Mouse (Mus musculus) intestine, embryonic 16.5 days (tissue): ENCODE measurements around the gene Cdk12. TPM values are rescaled to one million over a fixed set of nuclear protein-coding genes. Genes with fewer than 3 reads are reported as not detected.
"Not testable (repeated sequence)": the region's sequence is repeated elsewhere in the genome, so short reads cannot be mapped to it uniquely, and the experiment has no call there.

Experiments used
- ATAC-seq: fragments of 200-750 bp; cut with Nextera tagmentation; 2 replicates; pipeline ENCODE4 v1.8.0; 2017; ENCODE audit warnings: moderate TSS enrichment, moderate library complexity
- H3K27ac ChIP-seq: fragments of 300-500 bp; sonication (generic); 2 replicates; pipeline ENCODE4 v1.5.1; 2014; ENCODE audit warnings: mild to moderate bottlenecking, low read length
- H3K27me3 ChIP-seq: fragments of 300-500 bp; sonication (generic); replicated peaks from 2 replicates; pipeline ENCODE4 v1.6.1; 2014; ENCODE audit warnings: low read length, control low read depth, mixed read lengths; ENCODE audit not compliant: control insufficient read depth, insufficient read depth
- H3K36me3 ChIP-seq: fragments of 300-500 bp; sonication (generic); 2 replicates; pipeline ENCODE4 v1.6.1; 2014; ENCODE audit warnings: low read length, control low read depth; ENCODE audit not compliant: control insufficient read depth, insufficient read depth
- H3K4me1 ChIP-seq: fragments of 300-500 bp; sonication (generic); 2 replicates; pipeline ENCODE4 v1.6.1; 2014; ENCODE audit warnings: low read length, control low read depth, mixed read lengths; ENCODE audit not compliant: control insufficient read depth, insufficient read depth
- H3K4me2 ChIP-seq: fragments of 300-500 bp; sonication (generic); 2 replicates; pipeline ENCODE4 v1.6.1; 2014; ENCODE audit warnings: low read depth, low read length, control low read depth
- H3K4me3 ChIP-seq: fragments of 300-500 bp; sonication (generic); 2 replicates; pipeline ENCODE4 v1.5.1; 2014; ENCODE audit warnings: mild to moderate bottlenecking, low read length
- H3K9ac ChIP-seq: fragments of 300-500 bp; sonication (generic); 2 replicates; pipeline ENCODE4 v1.6.1; 2014; ENCODE audit warnings: low read depth, low read length
- H3K9me3 ChIP-seq: fragments of 300-500 bp; sonication (generic); 2 replicates; pipeline ENCODE4 v1.6.1; 2016; ENCODE audit warnings: low read length, control low read depth; ENCODE audit not compliant: control insufficient read depth
- WGBS: fragments of 180-500 bp; shearing (Covaris S2); extraction: QIAGEN DNeasy Blood & Tissue Kit; methylation state at CpG from one replicate; pipeline ENCODE4 v1.1.7; 2014; 5-methylcytosine and 5-hydroxymethylcytosine counted together
- polyA plus RNA-seq: library from polyadenylated mRNA; unstranded; fragments of >200 nt; fragmentation: Nextera tagmentation; extraction: Ambion mirVana; gene quantifications from 2 replicates; pipeline ENCODE4 v1.2.1, GENCODE M21; 2015

Cdk12 gene
- polyA plus RNA-seq, 1 experiment from 2014 or later: 6.2 TPM

DNA sequence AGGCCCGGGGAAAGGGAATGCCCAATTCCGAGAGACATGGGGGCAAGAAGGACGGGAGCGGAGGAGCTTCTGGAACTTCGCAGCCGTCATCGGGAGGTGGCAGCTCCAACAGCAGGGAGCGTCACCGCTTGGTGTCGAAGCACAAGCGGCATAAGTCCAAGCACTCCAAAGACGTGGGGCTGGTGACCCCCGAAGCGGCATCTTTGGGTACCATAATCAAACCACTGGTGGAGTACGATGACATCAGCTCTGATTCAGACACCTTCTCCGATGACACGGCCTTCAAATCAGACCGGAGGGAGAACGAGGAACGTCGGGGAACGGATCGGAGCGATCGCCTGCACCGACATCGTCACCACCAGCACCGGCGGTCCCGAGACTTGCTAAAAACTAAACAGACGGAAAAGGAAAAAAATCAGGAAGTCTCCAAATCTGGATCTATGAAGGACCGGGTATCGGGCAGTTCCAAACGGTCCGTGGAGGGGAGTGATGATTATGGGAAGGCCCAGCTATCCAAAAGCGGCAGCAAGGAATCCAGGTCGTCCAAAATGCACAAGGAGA is 572 bp downstream of the Cdk12 start:
- peaks cover 11% of the 10 kb centered on the region; the same call in 1 of the 2 replicates for H3K4me1 ChIP-seq
- H3K4me3 ChIP-seq: peak overlapping the region; percentile 94
- ATAC-seq: peak; percentile 54
- H3K9me3 ChIP-seq: no peaks in the 10 kb centered on the region
- peak overlapping the region; percentile 100 for H3K27ac ChIP-seq
- under 1% methylated on average over 37 of the region's 37 CpGs for WGBS
- H3K27me3 ChIP-seq: no peaks in the 10 kb centered on the region
- H3K4me2 ChIP-seq: peak overlapping the region; percentile 79
- peak overlapping the region; percentile 100 for H3K9ac ChIP-seq
- no peaks in the 10 kb centered on the region for H3K36me3 ChIP-seq

DNA sequence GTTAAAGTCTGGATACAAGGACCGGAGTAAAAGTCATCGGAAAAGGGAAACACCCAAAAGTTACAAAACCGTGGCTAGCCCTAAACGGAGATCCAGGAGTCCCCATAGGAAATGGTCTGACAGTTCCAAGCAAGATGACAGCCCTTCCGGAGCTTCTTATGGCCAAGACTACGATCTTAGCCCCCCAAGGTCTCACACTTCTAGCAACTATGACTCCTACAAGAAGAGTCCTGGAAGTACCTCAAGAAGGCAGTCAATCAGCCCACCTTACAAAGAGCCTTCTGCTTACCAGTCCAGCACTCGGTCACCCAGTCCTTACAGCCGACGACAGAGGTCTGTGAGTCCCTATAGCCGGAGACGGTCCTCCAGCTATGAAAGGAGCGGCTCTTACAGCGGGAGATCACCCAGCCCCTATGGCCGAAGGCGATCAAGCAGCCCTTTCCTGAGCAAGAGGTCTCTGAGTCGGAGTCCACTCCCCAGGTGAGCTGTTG is 1.1 kb downstream of the Cdk12 start:
- no peak for ATAC-seq
- H3K36me3 ChIP-seq: no peaks in the 10 kb centered on the region
- H3K27me3 ChIP-seq: no peaks in the 10 kb centered on the region
- H3K9ac ChIP-seq: peak overlapping the region; percentile 100
- 0% methylated on average over 16 of the region's 16 CpGs for WGBS
- peak overlapping the region; percentile 94 for H3K4me3 ChIP-seq
- H3K9me3 ChIP-seq: no peaks in the 10 kb centered on the region
- peak overlapping the region; percentile 79 for H3K4me2 ChIP-seq
- H3K4me1 ChIP-seq: peaks cover 11% of the 10 kb centered on the region; the same call in 1 of the 2 replicates
- H3K27ac ChIP-seq: peak overlapping the region; percentile 100

DNA sequence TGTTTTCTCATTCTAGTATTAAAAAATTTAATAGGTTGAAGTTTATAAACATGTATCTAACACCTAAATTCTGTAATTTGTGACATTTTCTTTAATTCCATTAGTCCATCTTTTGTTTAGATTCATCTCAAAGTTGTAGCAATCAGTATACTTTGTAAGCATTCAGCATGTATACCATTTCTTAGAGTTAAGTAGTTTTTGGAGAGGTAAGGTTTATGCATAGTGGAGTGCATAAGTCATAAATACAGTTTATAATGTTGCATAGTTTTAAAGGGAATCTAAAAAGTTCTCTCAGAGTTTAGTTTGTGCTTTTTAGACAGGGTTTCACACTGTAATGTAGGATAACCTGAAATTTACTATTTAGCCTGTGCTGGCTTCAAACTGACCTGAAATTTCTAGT is 2.6 kb downstream of the Cdk12 start:
- no peaks in the 10 kb centered on the region for H3K36me3 ChIP-seq
- no peak overlapping the region for H3K27ac ChIP-seq
- H3K9me3 ChIP-seq: no peaks in the 10 kb centered on the region
- no peak overlapping the region for H3K9ac ChIP-seq
- H3K4me2 ChIP-seq: no peak overlapping the region; the same call in 1 of the 2 replicates
- H3K4me1 ChIP-seq: peaks cover 11% of the 10 kb centered on the region; the same call in 1 of the 2 replicates
- no peak for ATAC-seq
- H3K27me3 ChIP-seq: no peaks in the 10 kb centered on the region
- no peak overlapping the region for H3K4me3 ChIP-seq

DNA sequence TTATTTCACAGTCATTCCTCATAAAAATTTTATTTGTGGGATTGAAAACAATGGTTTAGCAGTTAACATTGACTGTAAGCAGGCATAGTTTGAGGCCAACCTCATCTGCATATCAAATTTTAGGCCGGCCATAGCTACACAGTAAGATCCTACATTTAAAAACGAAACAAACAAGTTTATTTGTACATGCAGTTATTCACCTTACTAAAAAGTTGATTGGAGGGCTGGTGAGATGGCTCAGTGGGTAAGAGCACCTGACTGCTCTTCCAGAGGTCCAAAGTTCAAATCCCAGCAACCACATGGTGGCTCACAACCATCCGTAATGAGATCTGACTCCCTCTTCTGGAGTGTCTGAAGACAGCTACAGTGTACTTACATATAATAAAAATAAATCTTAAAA is 3.4 kb downstream of the Cdk12 start:
- Histone ChIP-seq H3K4me1 (peaks cover 11% of the 10 kb centered on the region; the same call in 1 of the 2 replicates), H3K4me3 (peak overlapping the region; percentile 7; the same call in 1 of the 2 replicates), H3K4me2 (peak overlapping the region; percentile 32; the same call in 1 of the 2 replicates)
- not testable (repeated sequence) for H3K9ac ChIP-seq, H3K27ac ChIP-seq, ATAC-seq, H3K36me3 ChIP-seq, H3K27me3 ChIP-seq, H3K9me3 ChIP-seq
- 72% methylated on average over 3 of the region's 3 CpGs for WGBS

DNA sequence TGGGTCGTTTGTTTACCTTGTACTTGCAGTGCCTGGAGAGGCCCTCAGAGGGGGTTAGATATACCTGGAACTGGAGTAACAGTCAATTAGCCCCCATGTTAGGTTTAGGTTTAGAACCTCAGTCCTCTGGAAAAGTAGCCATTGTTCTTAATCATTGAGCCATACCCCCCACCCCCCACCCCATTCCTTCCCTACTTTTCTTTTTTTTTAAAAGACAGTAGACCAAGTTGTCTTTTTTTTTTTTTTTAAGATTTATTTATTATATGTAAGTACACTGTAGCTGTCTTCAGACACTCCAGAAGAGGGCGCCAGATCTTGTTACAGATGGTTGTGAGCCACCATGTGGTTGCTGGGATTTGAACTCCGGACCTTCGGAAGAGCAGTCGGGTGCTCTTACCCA is 6.8 kb downstream of the Cdk12 start:
- not testable (repeated sequence) for H3K27ac ChIP-seq, H3K4me2 ChIP-seq, H3K4me3 ChIP-seq, H3K9ac ChIP-seq, H3K27me3 ChIP-seq, ATAC-seq, H3K4me1 ChIP-seq, H3K36me3 ChIP-seq, H3K9me3 ChIP-seq
- 83% methylated on average over 4 of the region's 5 CpGs for WGBS

DNA sequence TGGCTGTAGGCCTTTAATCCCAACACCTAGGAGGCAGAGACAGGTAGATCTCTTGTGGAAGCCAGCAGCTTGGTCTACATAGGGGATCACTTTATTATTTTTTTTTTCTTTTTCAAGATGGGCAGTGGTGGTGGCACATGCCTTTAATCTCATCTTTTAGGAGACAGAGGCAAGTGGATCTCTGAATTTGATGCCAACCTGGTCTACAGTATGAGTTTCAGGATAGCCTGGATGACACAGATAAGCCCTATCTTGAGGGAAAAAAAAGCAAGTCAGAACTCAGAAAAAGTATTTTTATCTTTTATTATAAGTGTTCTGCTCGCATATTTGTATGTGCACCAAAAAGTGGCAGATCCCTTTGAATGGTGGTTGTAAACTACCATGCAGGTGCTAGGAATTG is 10.5 kb downstream of the Cdk12 start:
- Histone ChIP-seq H3K4me3 (no peak overlapping the region), H3K27ac (no peak overlapping the region), H3K9ac (no peak overlapping the region), H3K36me3 (0 out of 2 replicates have a peak, but pooled peaks cover 2% of the 10 kb centered on the region), H3K4me1 (no peaks in the 10 kb centered on the region), H3K9me3 (no peaks in the 10 kb centered on the region), H3K4me2 (no peak overlapping the region), H3K27me3 (no peaks in the 10 kb centered on the region)
- 91% methylated on average over 1 of the region's 1 CpGs for WGBS
- ATAC-seq: no peak

DNA sequence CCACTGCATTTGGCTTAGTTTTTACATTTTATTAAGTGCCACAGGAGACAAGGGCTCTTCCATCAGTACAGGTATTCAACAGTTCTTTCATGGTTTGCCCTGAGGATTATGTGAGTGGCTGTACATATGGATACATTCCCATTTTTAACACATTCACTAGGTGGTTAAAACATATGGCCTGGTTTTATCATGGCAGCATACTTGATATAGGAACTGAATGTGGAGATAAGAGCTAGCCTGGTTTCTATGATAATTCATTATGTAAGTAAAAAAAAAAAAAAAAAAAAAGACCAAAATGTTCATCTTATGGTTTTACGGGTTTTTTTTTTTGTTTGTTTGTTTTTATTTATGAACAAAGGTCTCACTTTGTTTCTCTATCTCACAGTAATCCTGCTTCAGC is 23.5 kb downstream of the Cdk12 start:
- no peaks in the 10 kb centered on the region for H3K36me3 ChIP-seq
- H3K27me3 ChIP-seq: no peaks in the 10 kb centered on the region
- H3K4me2 ChIP-seq: no peak overlapping the region
- ATAC-seq: no peak
- no peak overlapping the region for H3K9ac ChIP-seq
- no peak overlapping the region for H3K27ac ChIP-seq
- H3K9me3 ChIP-seq: no peaks in the 10 kb centered on the region
- 88% methylated on average over 1 of the region's 1 CpGs for WGBS
- no peak overlapping the region for H3K4me3 ChIP-seq
- H3K4me1 ChIP-seq: no peaks in the 10 kb centered on the region

DNA sequence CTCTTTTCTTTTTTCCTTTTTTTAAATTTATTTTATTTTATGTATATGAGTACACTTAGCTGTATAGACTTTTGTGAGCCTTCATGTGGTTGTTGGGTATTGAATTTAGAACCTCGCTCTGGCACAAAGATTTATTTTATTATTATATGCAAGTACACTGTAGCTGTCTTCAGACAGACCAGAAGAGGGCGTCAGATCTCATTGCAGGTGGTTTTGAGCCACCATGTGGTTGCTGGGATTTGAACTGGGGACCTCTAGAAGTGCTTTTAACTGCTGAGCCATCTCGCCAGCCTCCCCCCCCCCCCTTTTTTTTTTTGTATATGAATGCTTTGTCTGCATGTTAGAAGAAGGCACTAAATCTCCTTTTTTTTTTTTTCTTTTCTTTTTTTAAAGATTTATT is 35.6 kb downstream of the Cdk12 start:
- no peaks in the 10 kb centered on the region for H3K27me3 ChIP-seq
- ATAC-seq: no peak
- H3K4me3 ChIP-seq: no peak overlapping the region
- H3K4me2 ChIP-seq: no peak overlapping the region
- no peak overlapping the region for H3K9ac ChIP-seq
- H3K36me3 ChIP-seq: no peaks in the 10 kb centered on the region
- no peaks in the 10 kb centered on the region for H3K4me1 ChIP-seq
- no peak overlapping the region for H3K27ac ChIP-seq
- 83% methylated on average over 3 of the region's 3 CpGs for WGBS
- no peaks in the 10 kb centered on the region for H3K9me3 ChIP-seq

DNA sequence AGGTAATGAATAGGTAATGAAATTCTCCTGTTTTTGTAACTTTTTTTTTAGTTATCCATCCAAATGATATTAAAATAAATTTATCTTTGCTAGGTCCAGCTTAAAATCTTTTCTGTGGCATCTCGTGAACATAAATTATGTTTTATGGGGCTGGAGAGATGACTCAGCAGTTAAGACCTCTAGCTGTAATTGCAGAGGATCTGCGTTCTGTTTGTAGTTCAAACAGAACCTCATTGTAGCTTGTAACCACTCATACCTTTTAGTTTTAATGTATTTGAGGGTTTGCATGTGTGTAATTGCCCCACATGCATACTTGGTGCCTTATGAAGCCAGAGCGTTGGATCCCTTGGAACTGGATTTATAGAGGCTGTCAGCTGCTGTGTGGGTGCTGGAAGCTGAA is 36.1 kb downstream of the Cdk12 start:
- Histone ChIP-seq H3K27ac (no peak overlapping the region), H3K36me3 (no peaks in the 10 kb centered on the region), H3K9me3 (no peaks in the 10 kb centered on the region), H3K4me3 (no peak overlapping the region), H3K9ac (no peak overlapping the region), H3K4me1 (no peaks in the 10 kb centered on the region), H3K4me2 (no peak overlapping the region), H3K27me3 (no peaks in the 10 kb centered on the region)
- ATAC-seq: no peak
- WGBS: 65% methylated on average over 3 of the region's 3 CpGs

DNA sequence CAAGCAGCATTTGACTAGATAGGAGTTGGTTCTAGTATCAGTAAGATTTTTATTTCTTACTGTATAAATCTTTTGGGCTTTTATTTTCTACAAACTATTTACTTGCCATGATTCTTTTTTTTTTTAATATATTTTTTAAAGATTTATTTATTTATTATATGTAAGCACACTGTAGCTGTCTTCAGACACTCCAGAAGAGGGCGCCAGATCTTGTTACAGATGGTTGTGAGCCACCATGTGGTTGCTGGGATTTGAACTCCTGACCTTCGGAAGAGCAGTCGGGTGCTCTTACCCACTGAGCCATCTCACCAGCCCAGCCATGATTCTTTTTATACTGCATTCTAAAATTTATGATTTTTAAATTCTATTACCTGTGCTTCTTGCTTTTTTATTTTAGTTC is 40.1 kb downstream of the Cdk12 start:
- H3K4me3 ChIP-seq, H3K4me1 ChIP-seq, H3K27me3 ChIP-seq, ATAC-seq, H3K36me3 ChIP-seq, H3K9ac ChIP-seq, H3K27ac ChIP-seq, H3K4me2 ChIP-seq, H3K9me3 ChIP-seq: not testable (repeated sequence)
- WGBS: 65% methylated on average over 3 of the region's 3 CpGs
